Mouse (Mus musculus): ENCODE measurements around the gene Olfr736.

Olfr736 gene

GRCm38 (mm10) chr14:50380863-50381262 lies at the start of gene Olfr736:
Olfr736 (plus strand) TSS chr14:50381163.
- no peak for DNase-seq

GRCm38 (mm10) chr14:50348796-50349195 lies 32.2 kb upstream of the Olfr736 start, which contains the start of gene Olfr735:
Olfr735 (minus strand) TSS chr14:50348872.
- no peak for DNase-seq

GRCm38 (mm10) chr14:50352438-50352837 lies 28.5 kb upstream of the Olfr736 start:
- DNase-seq: peak; percentile 4

GRCm38 (mm10) chr14:50356725-50357124 lies 24.2 kb upstream of the Olfr736 start:
- DNase-seq: no peak

DNA sequence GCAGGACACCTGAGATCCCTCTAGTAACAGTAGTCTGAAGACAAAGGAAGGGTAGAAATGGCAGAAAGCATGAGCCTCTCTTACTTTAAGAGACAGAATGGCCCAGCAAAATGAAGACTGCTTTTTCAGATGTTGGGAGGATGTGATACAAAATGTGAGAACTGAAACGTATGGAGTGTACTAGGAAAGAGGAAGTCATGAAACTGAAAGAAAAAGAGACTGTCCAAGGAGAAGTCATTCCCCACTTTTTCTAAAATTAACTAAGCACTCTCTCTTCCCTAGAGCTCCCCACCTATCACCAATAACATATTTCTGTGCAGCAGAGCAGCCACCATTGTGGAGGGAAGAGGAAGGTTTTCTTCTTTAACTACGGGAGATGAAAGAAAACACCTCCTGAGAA lies 23.4 kb upstream of the Olfr736 start, which contains the start of gene Tlr11:
TSS of gene Tlr11 (plus strand) at position 322 of the 400 bp plus-strand sequence.
- DNase-seq: no peak

DNA sequence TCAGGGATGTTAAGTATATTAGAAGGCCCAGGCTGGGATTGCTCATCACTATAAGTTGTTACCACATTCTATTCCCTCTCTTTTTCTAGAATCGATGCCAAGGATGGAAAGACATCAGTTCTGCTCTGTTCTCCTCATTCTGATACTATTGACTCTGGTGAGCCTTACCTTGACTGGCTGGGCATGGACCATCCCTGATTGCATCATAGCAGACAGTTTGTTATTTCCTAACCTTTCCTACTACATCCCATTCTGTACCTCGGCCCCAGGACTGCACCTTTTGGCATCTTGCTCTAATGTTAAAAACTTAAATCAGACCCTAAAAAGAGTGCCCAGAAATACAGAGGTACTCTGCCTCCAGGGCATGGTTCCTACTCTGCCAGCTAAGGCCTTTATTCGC lies 20.5 kb upstream of the Olfr736 start:
- DNase-seq: no peak

GRCm38 (mm10) chr14:50363561-50363960 lies 17.4 kb upstream of the Olfr736 start:
- DNase-seq: no peak

GRCm38 (mm10) chr14:50407268-50407667 lies 26.3 kb downstream of the Olfr736 start, which contains the start of gene Olfr738:
Olfr738 (plus strand) TSS chr14:50407568.
- DNase-seq: no peak

DNA sequence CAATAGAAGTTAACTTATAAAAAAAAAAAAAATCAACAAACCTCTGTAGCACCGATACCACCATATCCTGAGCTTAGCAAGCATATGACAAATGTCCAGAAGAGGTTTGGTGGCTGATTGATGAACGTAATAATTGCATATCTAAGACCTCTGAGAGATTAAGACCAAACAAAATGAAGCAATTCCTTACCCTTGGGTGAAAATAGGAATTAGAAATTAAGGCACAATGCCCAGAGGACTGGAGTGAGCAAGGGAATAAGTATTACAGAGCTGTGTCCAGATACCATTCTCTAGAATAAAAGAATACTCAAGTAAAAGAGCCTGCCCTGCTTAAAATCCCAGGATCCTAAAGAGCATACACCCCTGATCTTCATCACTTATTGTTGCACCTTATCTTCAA lies 37.4 kb downstream of the Olfr736 start, which contains the start of gene Olfr739:
TSS of gene Olfr739 (plus strand) at position 301 of the 400 bp plus-strand sequence.
- no peak for DNase-seq

Measured in embryo, embryonic 11 days (tissue).